Mouse (Mus musculus): ENCODE data around the gene Tmem63a. TPM values are rescaled to one million over a fixed set of nuclear protein-coding genes. Genes with fewer than 3 reads are reported as not detected.
"Not testable (repeated sequence)": the region's sequence is repeated elsewhere in the genome, so short reads cannot be mapped to it uniquely, and the experiment has no call there.

Gene Tmem63a
- polyA plus RNA-seq, 1 experiment = 26.9 TPM

DNA sequence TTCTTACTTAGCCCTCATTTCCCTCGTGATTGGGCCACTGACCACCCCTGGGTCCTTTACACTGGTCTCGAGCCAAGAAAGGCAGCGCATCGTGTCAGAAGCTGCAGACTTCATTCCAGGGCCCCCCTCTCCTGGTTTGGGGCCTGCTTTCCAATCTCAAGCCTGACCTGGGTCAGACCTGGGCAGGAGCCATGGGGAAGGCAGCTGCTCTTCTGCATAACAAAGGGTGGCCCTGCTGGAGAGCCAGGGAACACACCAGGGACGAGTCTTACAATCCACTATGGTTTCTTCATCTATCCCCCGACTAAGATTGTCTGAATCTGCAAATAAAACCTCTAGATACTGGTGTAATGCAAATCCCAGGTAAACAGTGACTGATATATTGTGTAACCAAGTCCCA is 8.5 kb upstream of the Tmem63a start:
- peaks cover 7% of the 10 kb centered on the region for H3K4me1 ChIP-seq (ENCODE audit: control insufficient read depth, insufficient read depth, low read length)
- H3K27me3 ChIP-seq (ENCODE audit: control insufficient read depth, insufficient read depth, low read length, poor library complexity, severe bottlenecking) = no peaks in the 10 kb centered on the region
- H3K27ac ChIP-seq (ENCODE audit: insufficient read depth, low read length) = peak overlapping the region; percentile 65
- no peaks in the 10 kb centered on the region for H3K9me3 ChIP-seq (replicated peaks; ENCODE audit: control insufficient read depth, insufficient read depth, low read length, poor library complexity, severe bottlenecking)
- no peaks in the 10 kb centered on the region for H3K36me3 ChIP-seq (ENCODE audit: control insufficient read depth, insufficient read depth, low read length, poor library complexity, severe bottlenecking)
- peak overlapping the region; percentile 17; the same call in 1 of the 2 replicates for H3K9ac ChIP-seq (ENCODE audit: low read depth, poor library complexity, severe bottlenecking)
- no peak for TF ChIP-seq CTCF (IDR thresholded peaks at IDR 0.05; ENCODE audit: low read depth, low read length)
- TF ChIP-seq EP300 (IDR thresholded peaks at IDR 0.05; ENCODE audit: insufficient read depth, low read depth, low read length) = peak; percentile 99
- no peak overlapping the region for H3K4me3 ChIP-seq (ENCODE audit: low read depth, low read length)

GRCm38 (mm10) chr1:180934467-180935419 is 7.4 kb upstream of the Tmem63a start, which contains the start of gene Lefty1:
Gene Lefty1, plus strand, starts transcription at chr1:180935022.
- peaks cover 7% of the 10 kb centered on the region for H3K4me1 ChIP-seq (ENCODE audit: control insufficient read depth, insufficient read depth, low read length)
- H3K4me3 ChIP-seq (ENCODE audit: low read depth, low read length) = peak within 1 kb of the TSS; percentile 63
- H3K27me3 ChIP-seq (ENCODE audit: control insufficient read depth, insufficient read depth, low read length, poor library complexity, severe bottlenecking) = no peaks in the 10 kb centered on the region
- H3K9ac ChIP-seq (ENCODE audit: low read depth, poor library complexity, severe bottlenecking) = peak within 1 kb of the TSS; percentile 33
- no peaks in the 10 kb centered on the region for H3K36me3 ChIP-seq (ENCODE audit: control insufficient read depth, insufficient read depth, low read length, poor library complexity, severe bottlenecking)
- H3K9me3 ChIP-seq (replicated peaks; ENCODE audit: control insufficient read depth, insufficient read depth, low read length, poor library complexity, severe bottlenecking) = no peaks in the 10 kb centered on the region
- peak; percentile 30 for TF ChIP-seq POLR2A (IDR thresholded peaks at IDR 0.05; ENCODE audit: insufficient read depth, low read length)
- peak; percentile 93 for TF ChIP-seq EP300 (IDR thresholded peaks at IDR 0.05; ENCODE audit: insufficient read depth, low read depth, low read length)
- TF ChIP-seq CTCF (IDR thresholded peaks at IDR 0.05; ENCODE audit: low read depth, low read length) = no peak
- H3K27ac ChIP-seq (ENCODE audit: insufficient read depth, low read length) = peak within 1 kb of the TSS; percentile 54

DNA sequence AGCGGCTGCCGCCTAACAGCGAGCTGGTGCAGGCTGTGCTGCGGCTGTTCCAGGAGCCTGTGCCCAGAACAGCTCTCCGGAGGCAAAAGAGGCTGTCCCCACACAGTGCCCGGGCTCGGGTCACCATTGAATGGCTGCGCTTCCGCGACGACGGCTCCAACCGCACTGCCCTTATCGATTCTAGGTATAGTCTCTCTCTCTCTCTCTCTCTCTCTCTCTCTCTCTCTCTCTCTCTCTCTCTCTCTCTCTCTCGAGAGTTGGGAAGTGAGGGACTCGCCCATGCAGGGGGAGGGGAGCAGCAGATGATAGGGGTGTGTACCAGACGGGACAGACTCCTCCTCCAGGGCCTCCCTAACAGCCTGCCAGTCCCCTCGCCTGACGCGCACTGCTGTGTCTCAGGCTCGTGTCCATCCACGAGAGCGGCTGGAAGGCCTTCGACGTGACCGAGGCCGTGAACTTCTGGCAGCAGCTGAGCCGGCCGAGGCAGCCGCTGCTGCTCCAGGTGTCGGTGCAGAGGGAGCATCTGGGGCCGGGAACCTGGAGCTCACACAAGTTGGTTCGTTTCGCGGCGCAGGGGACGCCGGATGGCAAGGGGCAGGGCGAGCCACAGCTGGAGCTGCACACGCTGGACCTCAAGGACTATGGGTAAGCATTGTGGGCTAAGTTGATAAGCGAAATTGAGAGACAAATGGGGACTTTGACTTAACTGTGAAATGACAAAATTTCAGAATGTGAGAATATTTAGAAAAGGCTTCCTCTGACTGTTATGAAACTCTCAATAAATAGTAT is 5.3 kb upstream of the Tmem63a start:
- not testable (repeated sequence) for H3K27ac ChIP-seq (ENCODE audit: insufficient read depth, low read length); H3K36me3 ChIP-seq (ENCODE audit: control insufficient read depth, insufficient read depth, low read length, poor library complexity, severe bottlenecking); H3K27me3 ChIP-seq (ENCODE audit: control insufficient read depth, insufficient read depth, low read length, poor library complexity, severe bottlenecking); H3K4me1 ChIP-seq (ENCODE audit: control insufficient read depth, insufficient read depth, low read length); H3K9me3 ChIP-seq (replicated peaks; ENCODE audit: control insufficient read depth, insufficient read depth, low read length, poor library complexity, severe bottlenecking)
- TF ChIP-seq EP300 (IDR thresholded peaks at IDR 0.05; ENCODE audit: insufficient read depth, low read depth, low read length) = 0 out of 2 replicates have a peak, but pooled peaks have one; percentile 3
- peak overlapping the region; percentile 63 for H3K4me3 ChIP-seq (ENCODE audit: low read depth, low read length)
- peak overlapping the region; percentile 33; the same call in 1 of the 2 replicates for H3K9ac ChIP-seq (ENCODE audit: low read depth, poor library complexity, severe bottlenecking)

DNA sequence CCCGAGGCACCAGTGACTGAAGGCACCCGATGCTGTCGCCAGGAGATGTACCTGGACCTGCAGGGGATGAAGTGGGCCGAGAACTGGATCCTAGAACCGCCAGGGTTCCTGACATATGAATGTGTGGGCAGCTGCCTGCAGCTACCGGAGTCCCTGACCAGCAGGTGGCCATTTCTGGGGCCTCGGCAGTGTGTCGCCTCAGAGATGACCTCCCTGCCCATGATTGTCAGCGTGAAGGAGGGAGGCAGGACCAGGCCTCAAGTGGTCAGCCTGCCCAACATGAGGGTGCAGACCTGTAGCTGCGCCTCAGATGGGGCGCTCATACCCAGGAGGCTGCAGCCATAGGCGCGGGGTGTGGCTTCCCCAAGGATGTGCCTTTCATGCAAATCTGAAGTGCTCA is 4.5 kb upstream of the Tmem63a start:
- H3K36me3 ChIP-seq (ENCODE audit: control insufficient read depth, insufficient read depth, low read length, poor library complexity, severe bottlenecking); H3K4me1 ChIP-seq (ENCODE audit: control insufficient read depth, insufficient read depth, low read length); H3K27ac ChIP-seq (ENCODE audit: insufficient read depth, low read length); H3K9me3 ChIP-seq (replicated peaks; ENCODE audit: control insufficient read depth, insufficient read depth, low read length, poor library complexity, severe bottlenecking); H3K27me3 ChIP-seq (ENCODE audit: control insufficient read depth, insufficient read depth, low read length, poor library complexity, severe bottlenecking); H3K9ac ChIP-seq (ENCODE audit: low read depth, poor library complexity, severe bottlenecking): not testable (repeated sequence)
- peak overlapping the region; percentile 17; the same call in 1 of the 2 replicates for H3K4me3 ChIP-seq (ENCODE audit: low read depth, low read length)

DNA sequence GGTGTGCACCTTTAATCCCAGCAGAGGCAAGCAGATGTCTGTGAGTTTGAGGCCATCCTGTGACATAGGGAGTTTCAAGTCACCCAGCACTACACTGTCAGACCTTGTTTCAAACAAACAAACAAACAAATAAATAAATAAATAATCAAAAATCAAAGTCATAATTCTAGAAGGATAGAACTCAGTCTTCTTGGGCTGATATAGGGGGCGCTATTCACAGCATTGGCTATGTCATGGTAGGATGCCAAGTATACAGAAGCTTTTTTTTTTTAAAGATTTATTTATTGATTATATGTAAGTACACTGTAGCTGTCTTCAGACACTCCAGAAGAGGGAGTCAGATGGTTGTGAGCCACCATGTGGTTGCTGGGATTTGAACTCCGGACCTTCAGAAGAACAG is 3.4 kb upstream of the Tmem63a start:
- H3K9ac ChIP-seq (ENCODE audit: low read depth, poor library complexity, severe bottlenecking); H3K4me3 ChIP-seq (ENCODE audit: low read depth, low read length); H3K27ac ChIP-seq (ENCODE audit: insufficient read depth, low read length); H3K36me3 ChIP-seq (ENCODE audit: control insufficient read depth, insufficient read depth, low read length, poor library complexity, severe bottlenecking); H3K4me1 ChIP-seq (ENCODE audit: control insufficient read depth, insufficient read depth, low read length); H3K9me3 ChIP-seq (replicated peaks; ENCODE audit: control insufficient read depth, insufficient read depth, low read length, poor library complexity, severe bottlenecking); H3K27me3 ChIP-seq (ENCODE audit: control insufficient read depth, insufficient read depth, low read length, poor library complexity, severe bottlenecking): not testable (repeated sequence)

DNA sequence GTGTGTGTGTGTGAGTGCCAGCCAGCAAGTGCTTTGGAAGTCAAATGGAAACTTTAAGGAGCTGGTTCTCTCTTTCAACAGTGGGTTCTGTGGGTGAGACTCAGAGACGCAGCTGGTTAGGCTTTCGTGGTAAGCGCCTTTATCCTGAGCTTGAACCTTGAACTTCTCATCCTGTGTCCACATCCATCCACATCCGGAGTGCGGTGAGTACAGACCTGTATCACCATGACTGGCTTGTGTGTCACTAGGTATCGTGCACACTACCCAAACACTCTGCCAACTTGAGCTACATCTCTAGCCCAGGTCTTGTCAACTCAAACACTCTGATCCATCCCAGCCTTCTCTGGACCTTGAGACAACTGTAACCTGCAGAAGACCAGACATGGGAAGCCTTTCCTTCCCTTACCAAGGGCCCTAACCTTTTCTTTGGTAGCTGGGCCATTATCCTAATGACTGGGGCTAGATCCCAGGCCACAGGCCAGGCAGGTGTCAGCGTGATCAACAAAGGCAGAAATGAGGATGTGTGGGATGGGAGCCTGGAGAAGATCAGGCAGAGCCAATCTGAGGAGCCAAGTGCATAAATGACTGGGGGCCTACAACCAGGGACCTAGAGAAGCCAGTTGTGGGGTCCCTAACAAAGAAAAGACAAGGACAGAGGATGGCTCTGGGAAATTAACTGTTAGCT is 1.2 kb upstream of the Tmem63a start:
- Histone ChIP-seq H3K27me3 (ENCODE audit: control insufficient read depth, insufficient read depth, low read length, poor library complexity, severe bottlenecking) (no peaks in the 10 kb centered on the region), H3K27ac (ENCODE audit: insufficient read depth, low read length) (no peak overlapping the region), H3K4me1 (ENCODE audit: control insufficient read depth, insufficient read depth, low read length) (peaks cover 6% of the 10 kb centered on the region), H3K9me3 (replicated peaks; ENCODE audit: control insufficient read depth, insufficient read depth, low read length, poor library complexity, severe bottlenecking) (no peaks in the 10 kb centered on the region), H3K36me3 (ENCODE audit: control insufficient read depth, insufficient read depth, low read length, poor library complexity, severe bottlenecking) (no peaks in the 10 kb centered on the region), H3K4me3 (ENCODE audit: low read depth, low read length) (no peak overlapping the region), H3K9ac (ENCODE audit: low read depth, poor library complexity, severe bottlenecking) (no peak overlapping the region)
- TF ChIP-seq POLR2A (IDR thresholded peaks at IDR 0.05; ENCODE audit: insufficient read depth, low read length) = no peak
- no peak for TF ChIP-seq EP300 (IDR thresholded peaks at IDR 0.05; ENCODE audit: insufficient read depth, low read depth, low read length)
- TF ChIP-seq CTCF (IDR thresholded peaks at IDR 0.05; ENCODE audit: low read depth, low read length) = no peak
